Mouse (Mus musculus) monocyte, adult 59 days (primary cell): ENCODE data around the gene Olfr718-ps1. TPM values are rescaled to one million over a fixed set of nuclear protein-coding genes. Genes with fewer than 3 reads are reported as not detected.

Experiments used
- total RNA-seq, 2 experiments: library from RNA; stranded (reverse); gene quantifications; one replicate each; pipeline ENCODE4 v1.2.4; 2023

Gene Olfr718-ps1
- under 1 TPM; 0.15 to 0.29 TPM for total RNA-seq

GRCm38 (mm10) chr5:143147481-143147880 is at the start of gene Olfr718-ps1:
Gene Olfr718-ps1, minus strand, starts transcription at chr5:143147581.

GRCm38 (mm10) chr5:143180255-143181076 is 33.1 kb upstream of the Olfr718-ps1 start, which contains the start of the genes Rbak and Spdye4b:
Gene Rbak, minus strand, starts transcription at chr5:143180775.
Gene Spdye4b, plus strand, starts transcription at chr5:143181017.

GRCm38 (mm10) chr5:143112281-143113246 is 34.8 kb downstream of the Olfr718-ps1 start, which contains the start of gene Rnf216:
Gene Rnf216, minus strand, starts transcription at chr5:143112994.

Other genes starting within 250 kb of the Olfr718-ps1 start
- gene Actb, start 240.8 kb downstream of the Olfr718-ps1 start, total RNA-seq: over 10,000 TPM; 11,640 to 12,560 TPM
- 10 to 100 TPM in 1 of 2 experiments, 1 to 10 TPM in 1; 9.4 to 14.8 TPM for gene Fscn1, start 187.2 kb downstream of the Olfr718-ps1 start, total RNA-seq
- 100 to 1,000 TPM in 1 of 2 experiments, 10 to 100 TPM in 1; 91.9 to 101 TPM for gene Rnf216, start 34.6 kb downstream of the Olfr718-ps1 start, total RNA-seq
- 10 to 100 TPM in 1 of 2 experiments, 1 to 10 TPM in 1; 8.5 to 10.3 TPM for gene Rbak, start 33.2 kb upstream of the Olfr718-ps1 start, total RNA-seq
- gene Spdye4b, start 33.4 kb upstream of the Olfr718-ps1 start, total RNA-seq: not detected
- not detected for gene Spdye4a, start 79.3 kb upstream of the Olfr718-ps1 start, total RNA-seq
- gene Zfp12, start 87.6 kb upstream of the Olfr718-ps1 start, total RNA-seq: 10 to 100 TPM; 15.2 to 17.1 TPM
- gene Zfp316, start 122.4 kb upstream of the Olfr718-ps1 start, total RNA-seq: 1 to 10 TPM; 2.5 to 3.5 TPM
- under 1 TPM; 0.26 to 0.30 TPM for gene Zfp853, start 146.0 kb upstream of the Olfr718-ps1 start, total RNA-seq
- 10 to 100 TPM; 25.0 to 28.0 TPM for gene E130309D02Rik, start 167.8 kb upstream of the Olfr718-ps1 start, total RNA-seq
- gene Zdhhc4, start 181.7 kb upstream of the Olfr718-ps1 start, total RNA-seq: 10 to 100 TPM; 42.1 to 45.4 TPM
- not detected for gene Grid2ip, start 209.8 kb upstream of the Olfr718-ps1 start, total RNA-seq